Mouse (Mus musculus): ENCODE measurements around the gene Gap43. TPM values are rescaled to one million over a fixed set of nuclear protein-coding genes. Genes with fewer than 3 reads are reported as not detected.
"Not testable (repeated sequence)": the region's sequence is repeated elsewhere in the genome, so short reads cannot be mapped to it uniquely, and the experiment has no call there.

The Gap43 gene
- total RNA-seq (2015) (not detected in 2 replicates), total RNA-seq (2017) (not detected in 2 replicates)

DNA sequence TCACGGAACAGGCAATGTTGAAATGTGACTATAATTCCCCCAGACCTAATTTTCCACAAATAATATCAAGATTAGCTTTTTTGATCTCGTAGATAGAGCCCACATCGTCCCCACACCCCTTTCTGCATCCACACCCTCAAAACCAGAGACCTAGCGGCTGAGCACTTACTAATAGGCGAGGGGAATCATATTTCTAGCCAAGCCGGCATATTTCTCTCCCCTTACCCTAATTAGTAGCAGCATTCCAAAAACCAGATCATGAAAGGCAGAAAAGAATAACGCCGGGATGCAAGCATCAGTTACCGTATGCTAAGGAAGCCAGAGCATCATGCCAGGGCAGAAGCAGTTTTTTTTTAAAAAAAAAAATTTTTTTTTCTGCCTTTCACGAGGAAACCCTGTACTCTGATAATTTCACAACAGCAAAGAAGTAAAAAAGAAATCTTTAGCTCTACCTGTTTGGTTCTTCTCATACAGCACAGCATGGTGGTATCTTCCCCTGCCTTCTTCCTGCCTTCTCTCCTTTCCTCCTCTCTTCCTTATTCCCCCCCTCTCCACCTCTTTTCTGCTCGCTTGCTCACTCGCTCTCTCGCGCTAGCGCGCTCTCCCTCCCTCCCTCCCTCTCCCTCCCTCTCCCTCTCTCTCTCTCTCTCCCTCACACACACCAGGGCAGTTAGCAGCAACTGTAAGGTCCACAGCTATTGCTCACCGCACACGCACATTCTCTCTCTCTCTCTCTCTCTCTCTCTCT, at the start of gene Gap43:
Gene Gap43 (minus strand): TSS at position 631 of the 748 bp plus-strand sequence.
- ATAC-seq (ENCODE audit: poor library complexity, severe bottlenecking) = no peak

DNA sequence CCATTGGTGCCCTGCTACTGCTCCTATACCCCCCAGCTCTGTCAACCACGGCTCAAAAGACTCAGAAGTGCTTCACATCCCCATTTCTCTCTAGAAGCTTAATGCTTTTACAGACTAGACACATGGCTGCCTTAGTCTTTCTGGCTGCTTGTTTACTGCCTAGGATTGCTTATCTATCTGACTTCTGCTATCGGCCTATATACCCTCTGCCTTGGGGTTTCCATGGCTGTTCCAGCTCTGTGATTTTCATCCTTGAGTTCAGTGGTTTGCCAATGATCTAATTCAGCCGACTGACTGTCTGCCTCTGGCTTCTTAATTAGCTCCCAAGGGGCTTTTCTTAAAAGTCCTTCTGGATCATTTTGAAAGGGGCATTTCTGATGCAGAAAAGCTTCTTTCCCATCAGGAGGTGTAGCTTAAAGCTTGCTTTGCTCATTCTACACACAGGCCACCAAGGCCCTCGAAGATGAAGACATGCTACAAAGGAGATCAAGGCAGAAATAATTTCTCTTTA, 40.9 kb upstream of the Gap43 start:
- no peak for ATAC-seq (ENCODE audit: poor library complexity, severe bottlenecking)

DNA sequence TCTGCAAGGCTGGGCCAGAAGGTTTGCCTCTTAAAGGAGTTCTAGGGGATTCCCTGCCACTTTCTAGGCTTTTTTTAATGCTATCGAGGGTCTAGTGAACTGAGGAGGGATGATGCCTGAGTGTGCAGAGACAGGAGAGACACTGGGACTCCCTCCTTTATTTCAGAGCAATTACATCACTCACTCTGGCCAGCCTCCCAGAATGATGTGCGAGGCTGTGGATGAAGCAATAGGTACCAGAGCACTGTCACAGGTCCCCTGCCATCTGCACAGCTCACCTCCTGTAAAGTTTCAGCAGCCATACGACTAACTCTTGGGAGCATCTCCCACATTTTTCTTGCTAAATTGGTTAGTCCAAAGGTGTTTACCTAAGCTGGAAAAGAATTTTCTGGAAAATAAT, 40.2 kb upstream of the Gap43 start:
- ATAC-seq (ENCODE audit: poor library complexity, severe bottlenecking) = no peak

DNA sequence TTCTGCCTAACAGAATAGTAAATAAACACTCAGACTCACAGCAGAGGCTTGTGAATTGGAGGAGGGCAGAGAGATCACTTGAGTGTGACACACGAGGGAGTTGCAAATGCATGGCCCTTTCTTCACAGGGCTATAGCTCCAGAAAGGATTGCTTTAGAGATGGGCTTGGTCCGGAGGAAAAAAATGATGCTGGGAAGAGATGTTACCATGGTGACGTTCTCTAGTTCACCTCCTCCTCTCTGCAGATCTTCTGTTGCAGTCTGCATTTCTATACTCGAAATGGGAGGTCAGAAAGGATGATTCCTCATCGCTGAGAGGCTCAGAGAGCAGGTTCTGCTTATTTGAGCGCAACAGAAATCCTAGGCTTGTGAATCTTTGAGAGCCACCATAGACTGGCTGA, 29.7 kb upstream of the Gap43 start:
- no peak for ATAC-seq (ENCODE audit: poor library complexity, severe bottlenecking)

DNA sequence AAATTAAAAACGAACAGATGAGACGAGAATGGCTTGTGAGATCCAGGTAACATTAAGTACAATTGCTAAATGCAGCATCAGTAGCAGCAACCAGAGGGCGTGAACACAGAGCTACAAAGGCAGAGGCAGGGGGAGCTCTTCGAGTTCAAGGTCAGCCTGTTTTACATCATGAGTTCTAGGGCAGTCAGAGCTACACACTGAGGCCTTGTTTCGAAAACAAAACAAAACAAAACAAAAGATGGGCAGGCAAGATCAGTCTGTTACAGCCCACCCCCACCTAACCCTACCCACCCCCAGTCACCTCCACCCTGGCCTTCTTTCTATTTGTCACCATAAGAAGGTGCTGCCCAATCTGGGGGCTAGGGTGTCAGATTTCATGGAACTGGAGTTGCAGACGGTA, 28.9 kb upstream of the Gap43 start:
- no peak for ATAC-seq (ENCODE audit: poor library complexity, severe bottlenecking)

DNA sequence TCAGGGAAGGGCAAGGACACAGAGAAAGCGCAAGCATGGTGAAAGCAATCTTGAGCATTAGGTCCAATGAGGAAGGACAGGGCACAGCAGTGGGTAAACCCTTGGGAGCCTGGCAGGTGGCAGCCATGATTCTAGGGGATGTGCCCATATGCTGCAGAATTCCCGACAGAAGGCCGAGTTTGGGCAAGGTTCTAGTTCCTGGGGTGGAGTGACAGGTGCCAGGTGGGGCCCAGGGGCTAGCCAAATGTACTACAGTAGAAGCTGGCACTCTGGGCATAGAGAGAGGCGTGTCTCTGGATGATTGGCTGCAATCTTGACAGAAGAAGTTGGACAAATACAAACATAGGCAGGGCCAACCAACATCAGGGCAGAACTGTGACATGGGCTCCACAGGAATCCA, 19.6 kb upstream of the Gap43 start:
- no peak for ATAC-seq (ENCODE audit: poor library complexity, severe bottlenecking)

DNA sequence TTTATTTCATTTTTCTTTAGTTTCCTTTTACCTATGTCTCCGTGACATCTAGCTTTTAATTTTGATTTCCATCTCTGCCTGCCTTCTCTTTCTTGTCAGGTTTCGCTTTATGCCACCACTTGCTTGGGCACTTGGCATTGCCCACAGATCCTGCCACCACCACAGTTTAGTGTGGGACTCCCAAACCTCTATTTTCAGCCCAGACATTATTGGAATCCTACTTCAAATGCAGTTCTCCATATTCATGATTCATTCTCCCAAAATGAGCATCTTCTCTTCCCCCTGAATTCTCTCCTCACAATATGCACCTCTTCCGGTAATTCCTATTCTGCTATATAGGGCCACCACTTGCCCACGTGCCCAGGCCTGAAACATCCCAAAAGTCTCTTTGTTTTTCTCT, 17.6 kb upstream of the Gap43 start:
- ATAC-seq (ENCODE audit: poor library complexity, severe bottlenecking) = no peak

DNA sequence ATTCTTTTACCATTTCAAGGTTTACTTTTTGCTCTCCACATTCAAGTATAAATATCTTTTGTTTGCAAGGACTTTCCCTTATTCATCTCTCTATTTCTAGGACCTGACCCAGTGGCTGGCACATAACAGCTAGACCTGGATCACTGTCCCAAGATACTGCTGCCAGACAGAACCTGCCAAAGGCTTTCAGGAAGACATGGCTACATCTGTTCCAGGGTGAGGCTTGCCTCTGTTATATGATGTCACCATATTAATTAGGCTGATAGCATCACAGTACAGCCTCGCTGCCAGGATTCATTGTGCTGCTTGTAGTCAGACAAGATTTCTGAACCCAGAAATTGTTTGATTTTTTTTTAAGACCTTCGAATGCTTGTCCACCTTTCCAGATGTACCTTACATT, 9.6 kb upstream of the Gap43 start:
- ATAC-seq (ENCODE audit: poor library complexity, severe bottlenecking) = no peak

DNA sequence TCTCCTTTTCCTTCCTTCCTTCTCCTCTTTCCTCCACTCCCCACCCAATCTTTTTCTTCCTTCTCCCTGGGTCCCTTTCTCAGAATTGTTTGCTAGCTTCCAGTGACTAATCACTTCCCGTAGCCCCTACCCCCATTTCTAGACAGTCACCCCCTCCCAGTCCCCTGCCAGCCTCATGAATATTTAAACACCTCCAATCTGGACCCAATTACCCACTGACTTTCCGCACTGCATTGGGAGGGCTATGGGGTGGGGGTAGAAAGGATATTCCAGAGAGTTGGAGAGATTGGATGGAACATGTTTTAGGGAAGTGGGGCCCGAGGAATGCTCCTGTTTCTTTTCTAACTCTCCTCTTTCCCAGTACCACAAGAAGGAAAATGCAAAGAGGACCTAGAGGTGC, 414 bp upstream of the Gap43 start:
- not testable (repeated sequence) for ATAC-seq (ENCODE audit: poor library complexity, severe bottlenecking)

DNA sequence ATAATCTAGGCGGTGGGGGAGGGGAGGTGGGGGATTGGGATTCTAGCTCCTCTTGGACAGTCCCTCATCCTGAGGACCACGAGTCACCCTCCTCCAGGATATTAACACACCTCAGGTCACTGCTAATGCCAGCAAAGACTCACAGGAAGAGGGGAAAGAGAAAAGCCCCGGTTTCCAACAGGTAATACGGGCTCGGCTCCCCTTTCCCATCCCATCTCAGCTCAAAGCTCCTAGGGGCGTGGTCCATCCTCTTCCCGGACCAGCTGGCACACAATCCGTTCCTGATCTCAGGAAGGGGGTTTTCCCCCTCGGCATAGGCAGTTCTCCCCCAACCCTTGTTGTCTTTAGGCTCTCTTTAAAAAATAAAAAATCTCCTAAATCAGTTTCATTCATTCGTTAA, 939 bp downstream of the Gap43 start:
- ATAC-seq (ENCODE audit: poor library complexity, severe bottlenecking) = no peak

DNA sequence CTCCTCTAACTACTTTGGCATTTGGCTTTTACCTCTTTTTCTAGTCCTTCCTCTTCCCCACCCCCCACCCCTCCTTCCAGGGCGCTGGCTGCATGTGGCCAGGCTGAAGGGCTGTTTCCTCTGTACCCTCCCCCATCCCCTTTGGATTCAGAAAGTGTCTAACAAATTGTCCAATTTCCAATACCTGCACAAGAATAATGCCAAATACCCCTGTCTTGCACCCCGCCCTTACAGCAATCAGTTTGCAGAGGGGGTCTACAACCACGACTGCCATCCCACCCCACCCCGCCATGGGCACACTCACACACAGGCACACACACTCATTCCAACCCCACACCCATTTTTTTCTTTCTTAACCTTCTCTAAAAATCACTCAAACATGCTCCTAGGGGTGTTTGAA, 1.5 kb downstream of the Gap43 start:
- no peak for ATAC-seq (ENCODE audit: poor library complexity, severe bottlenecking)

DNA sequence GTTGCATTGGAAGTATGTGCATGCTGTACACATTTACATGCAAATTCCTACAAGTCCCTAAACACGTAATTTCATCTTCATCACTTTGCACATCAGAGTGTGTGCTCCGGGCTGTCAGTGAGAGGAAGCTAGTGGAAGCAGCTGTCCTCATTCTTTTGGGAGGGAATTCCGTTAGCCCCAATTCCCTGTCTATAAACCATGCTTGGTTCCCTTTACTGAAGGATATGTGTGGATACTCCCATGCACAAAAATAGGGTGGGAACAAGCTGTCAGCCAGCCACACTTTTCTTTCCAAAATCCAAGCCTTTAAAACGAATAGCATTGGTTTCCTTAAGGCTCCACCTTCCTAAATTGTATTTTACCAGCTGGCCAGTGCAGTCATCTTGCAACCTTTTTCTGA, 2.1 kb downstream of the Gap43 start:
- no peak for ATAC-seq (ENCODE audit: poor library complexity, severe bottlenecking)

DNA sequence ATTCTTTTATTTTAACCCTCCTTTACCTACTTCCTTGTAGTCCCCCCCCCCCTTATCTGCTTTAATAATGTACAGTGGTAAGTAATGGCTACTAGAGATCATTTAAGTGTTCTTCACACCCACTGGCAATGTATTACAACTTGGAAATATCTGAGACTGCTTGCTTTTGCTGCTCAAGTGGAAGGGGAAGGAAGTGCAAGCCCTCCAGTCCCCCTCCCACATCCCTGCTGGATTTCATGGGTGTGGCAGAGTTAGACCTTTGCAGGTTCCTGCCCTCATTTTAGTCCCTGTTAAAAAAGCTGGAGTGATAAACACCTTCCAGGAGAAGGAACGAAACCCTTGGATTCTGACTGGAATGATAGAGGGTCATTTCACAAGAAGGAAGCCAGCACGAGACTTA, 2.8 kb downstream of the Gap43 start:
- no peak for ATAC-seq (ENCODE audit: poor library complexity, severe bottlenecking)

DNA sequence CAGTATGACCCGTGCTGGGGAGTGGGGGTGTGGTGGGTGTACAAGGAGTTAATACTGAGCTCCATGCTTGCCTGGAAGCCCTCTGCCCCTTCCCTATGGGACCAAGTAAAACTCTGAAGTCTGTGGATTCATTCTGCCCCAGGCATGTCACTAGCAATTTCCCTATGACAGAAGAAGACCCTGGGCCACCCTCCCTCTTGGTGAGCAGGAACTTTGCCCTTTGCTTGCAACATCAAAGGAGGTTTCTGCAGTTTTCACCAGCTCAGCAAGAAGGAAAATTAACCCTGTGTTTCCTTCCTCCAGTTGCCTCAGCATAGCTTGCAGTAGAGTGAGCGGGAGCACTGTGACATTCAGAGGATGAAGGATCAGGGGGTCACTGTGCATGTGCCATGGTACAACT, 3.8 kb downstream of the Gap43 start:
- ATAC-seq (ENCODE audit: poor library complexity, severe bottlenecking) = no peak

DNA sequence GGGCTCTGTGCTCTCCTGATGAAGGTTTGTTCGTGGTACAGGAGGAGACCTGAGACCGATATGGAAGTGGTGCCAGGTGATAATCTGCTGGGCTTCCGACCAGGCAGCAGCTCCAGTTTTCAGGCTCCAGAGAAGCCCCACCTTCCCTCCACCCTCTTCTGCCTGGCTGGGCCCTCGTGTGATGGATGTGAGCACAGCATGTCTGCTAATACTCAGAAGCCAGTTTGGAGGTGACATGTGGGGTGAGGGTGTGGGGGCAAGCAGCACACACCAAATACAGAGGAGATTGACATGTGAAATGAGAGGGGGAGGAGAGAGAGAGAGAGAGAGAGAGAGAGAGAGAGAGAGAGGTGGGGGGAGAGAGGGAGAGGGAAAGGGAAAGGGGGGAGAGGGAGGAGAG, 8.1 kb downstream of the Gap43 start:
- no peak for ATAC-seq (ENCODE audit: poor library complexity, severe bottlenecking)

DNA sequence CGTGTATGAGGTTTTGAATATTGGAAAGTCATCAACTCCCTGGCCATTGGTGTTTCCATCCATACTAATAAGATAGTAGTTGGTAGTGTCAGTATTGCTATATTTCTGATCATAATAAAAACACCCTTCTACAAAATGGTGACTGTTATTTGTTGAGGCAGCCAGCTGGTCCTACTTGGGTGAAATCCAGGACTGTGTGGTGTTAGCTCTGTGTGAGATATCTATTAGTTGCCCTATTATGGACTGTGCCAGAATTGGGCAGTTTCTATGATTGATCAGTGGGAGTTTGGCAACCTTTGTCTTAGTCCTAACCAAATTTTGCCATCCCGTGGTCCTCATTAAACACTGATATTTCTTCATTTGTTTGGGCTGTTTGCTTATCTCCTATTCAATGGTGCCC, 14.3 kb downstream of the Gap43 start:
- ATAC-seq (ENCODE audit: poor library complexity, severe bottlenecking) = no peak

DNA sequence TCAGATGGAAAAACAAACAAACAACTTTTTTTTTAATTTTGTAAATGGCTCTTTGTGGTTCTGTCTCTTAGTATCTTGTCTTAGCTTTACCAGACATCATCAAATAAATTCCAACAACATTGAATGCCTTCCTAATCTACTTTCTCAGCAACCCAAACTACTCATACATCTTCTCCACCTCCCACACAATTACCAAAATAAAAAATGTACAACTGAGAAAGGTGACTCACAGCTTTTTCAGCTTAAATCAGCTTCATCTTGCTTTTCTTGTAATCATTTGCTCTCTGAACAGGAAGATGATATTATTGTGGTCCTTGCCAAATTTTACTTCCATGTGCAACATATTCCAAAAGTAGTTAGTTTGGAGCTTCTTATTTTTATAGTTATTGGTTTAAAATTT, 14.9 kb downstream of the Gap43 start:
- no peak for ATAC-seq (ENCODE audit: poor library complexity, severe bottlenecking)

DNA sequence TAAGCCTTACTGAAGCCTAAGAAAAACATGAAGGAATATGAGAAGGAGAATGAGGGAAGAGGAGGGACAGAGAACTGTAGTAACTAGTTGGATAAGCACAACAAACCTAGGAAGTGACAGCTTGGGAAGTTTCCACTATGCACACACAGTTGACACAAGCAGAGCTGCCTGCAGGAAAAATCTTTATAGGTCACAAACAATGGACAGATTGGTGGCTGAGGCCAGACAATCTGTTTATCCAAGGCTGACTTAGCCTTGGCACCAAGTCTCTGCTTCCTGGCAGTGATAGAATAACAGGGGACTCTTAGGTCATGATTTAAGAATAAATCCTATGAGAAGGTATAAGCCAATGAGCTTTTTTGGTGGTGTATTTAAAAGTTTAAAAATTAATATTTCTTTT, 20.6 kb downstream of the Gap43 start:
- no peak for ATAC-seq (ENCODE audit: poor library complexity, severe bottlenecking)

DNA sequence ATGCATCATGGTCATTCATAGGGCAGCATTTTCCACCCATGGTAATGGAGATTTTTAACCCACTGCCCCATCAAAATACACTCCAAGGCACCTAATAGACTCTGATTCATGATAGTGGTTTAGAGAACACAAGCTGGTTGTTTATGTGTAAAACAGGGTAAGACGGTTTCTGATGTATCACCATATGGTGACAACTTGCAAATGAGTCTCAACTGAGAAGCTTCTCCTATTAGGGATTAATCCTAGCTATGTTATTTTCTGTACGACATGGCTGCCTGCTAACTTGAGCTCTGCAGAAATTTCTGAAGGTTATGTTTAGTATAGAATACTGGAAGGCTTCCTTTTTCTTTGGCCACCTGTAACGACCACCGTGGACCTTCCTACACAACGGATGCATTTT, 21.1 kb downstream of the Gap43 start:
- no peak for ATAC-seq (ENCODE audit: poor library complexity, severe bottlenecking)

DNA sequence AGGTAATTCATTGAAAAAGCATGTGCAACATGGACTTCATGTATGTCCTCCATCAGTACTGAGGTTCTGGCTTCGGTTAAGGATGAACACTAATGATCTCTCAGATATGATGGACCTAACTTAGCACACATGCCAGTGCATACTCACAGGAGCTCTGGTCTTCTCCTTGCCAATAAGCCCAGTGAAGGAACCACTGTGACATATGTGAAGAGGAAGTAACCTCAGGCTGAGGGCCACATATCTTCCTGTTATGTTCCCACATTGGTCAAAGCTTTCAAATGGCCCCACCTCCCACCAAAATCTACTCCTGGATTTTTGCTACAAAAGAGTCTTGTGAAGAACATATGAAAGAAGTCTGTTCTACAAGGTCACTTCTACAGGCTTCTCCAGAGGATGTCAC, 28.3 kb downstream of the Gap43 start:
- no peak for ATAC-seq (ENCODE audit: poor library complexity, severe bottlenecking)

DNA sequence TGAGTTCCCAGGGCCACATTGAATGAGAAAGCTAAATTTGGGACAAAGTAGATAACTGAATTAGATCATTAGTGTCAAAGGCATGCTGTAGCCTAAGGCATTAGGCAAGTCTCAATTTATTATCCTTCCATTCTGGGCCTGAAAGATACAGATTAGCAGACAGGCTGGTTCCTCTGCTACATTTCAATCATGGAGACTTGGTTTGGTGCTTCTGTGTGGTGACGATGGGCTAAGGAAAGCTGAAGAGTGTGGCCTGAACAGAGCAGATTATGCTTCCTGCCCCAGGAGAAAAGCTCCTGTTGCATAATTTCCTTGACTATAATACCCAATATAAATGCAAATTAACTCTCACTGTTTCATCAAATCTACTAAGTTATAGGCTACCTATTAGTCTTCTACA, 31.7 kb downstream of the Gap43 start:
- no peak for ATAC-seq (ENCODE audit: poor library complexity, severe bottlenecking)

DNA sequence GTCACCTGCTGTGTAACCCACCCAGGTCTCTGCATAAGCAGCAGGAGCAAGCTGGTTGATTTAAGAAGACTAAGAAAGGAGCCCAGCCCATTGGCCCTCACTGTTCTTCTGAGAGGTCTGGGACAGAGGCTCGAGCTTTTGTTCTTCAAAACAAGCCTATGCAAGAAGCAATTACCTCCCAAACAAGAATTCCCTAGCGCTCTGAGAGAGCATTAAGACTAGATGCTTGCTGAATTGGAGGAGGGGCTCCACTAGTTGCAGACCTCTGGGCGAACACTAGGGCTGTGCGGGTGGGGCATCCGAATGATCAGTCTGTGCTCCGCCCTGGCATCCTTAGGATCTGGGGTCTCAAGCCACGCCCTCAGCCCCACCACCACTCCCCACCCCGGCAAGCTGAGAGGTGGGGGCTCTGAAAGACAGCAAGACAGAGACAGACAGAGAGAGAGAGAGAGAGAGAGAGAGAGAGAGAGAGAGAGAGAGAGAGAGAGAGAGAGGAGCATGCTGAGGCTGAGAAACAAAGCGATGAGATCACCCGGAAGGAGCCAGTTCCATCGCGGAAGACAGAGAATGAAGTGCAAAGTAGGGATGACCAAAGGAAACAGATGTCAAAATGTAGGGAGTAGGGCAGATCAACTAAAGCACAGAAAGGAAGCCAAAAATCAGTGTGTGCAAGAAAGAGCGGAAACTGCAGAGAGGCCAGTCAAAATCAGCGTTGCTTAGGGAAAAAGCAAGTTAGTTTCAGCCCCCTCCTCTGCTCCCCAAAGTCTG, 34.3 kb downstream of the Gap43 start:
- no peak for ATAC-seq (ENCODE audit: poor library complexity, severe bottlenecking)

All from megakaryocyte, adult 5-6 weeks (primary cell).